Mouse (Mus musculus) testis, adult 2 months (tissue): Measurements from ENCODE around the gene Xrcc1.

Experiments used
- CTCF ChIP-seq: fragments of 200-500 bp; IDR thresholded peaks from 2 replicates; pipeline ENCODE4 v1.5.1; 2012; ENCODE audit warnings: low read depth, mild to moderate bottlenecking, inconsistent platforms, low read length, moderate library complexity; ENCODE audit not compliant: control insufficient read depth, insufficient read depth, insufficient replicate concordance
- POLR2A ChIP-seq: fragments of 200-500 bp; IDR thresholded peaks from 2 replicates; pipeline ENCODE4 v1.6.1; 2012; ENCODE audit warnings: low read depth, mild to moderate bottlenecking, inconsistent platforms, low read length, moderate library complexity; ENCODE audit not compliant: control insufficient read depth

- TF ChIP-seq POLR2A (no peak), CTCF (no peak)
Measured at GRCm38 (mm10) chr7:24591735-24592134, 45.6 kb downstream of the Xrcc1 start.
